Mouse (Mus musculus): ENCODE measurements around the gene Calcoco1. TPM values are rescaled to one million over a fixed set of nuclear protein-coding genes. Genes with fewer than 3 reads are reported as not detected.
"Not testable (repeated sequence)": the region's sequence is repeated elsewhere in the genome, so short reads cannot be mapped to it uniquely, and the experiment has no call there.

Calcoco1 gene
- total RNA-seq, 1 experiment, result 25.0 TPM

DNA sequence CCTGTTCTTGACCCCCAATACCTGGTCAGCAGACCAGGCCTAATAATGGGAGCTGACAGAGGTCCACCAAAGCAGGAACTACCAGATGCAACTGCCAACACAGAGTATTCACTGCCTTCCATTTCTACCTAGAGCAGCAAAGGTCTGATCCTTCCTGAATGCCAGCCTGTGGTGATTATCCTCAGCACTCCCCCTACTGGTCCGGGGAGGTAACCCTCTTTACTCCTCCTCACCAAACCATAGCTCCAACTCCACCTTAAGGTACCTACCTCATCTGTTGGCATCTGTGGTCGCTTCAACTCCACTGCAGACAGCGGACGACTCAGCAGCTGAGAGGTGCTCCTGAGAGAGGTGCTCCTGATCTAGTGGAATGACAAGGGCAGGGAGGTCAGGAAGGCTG, 56.5 kb downstream of the Calcoco1 start:
- Histone ChIP-seq H3K4me3 (ENCODE audit: insufficient read depth in 1 of 2, low read depth in 1 of 2, low read length in 2 of 2, poor library complexity in 1 of 2, severe bottlenecking in 1 of 2) (no peak overlapping the region), H3K9ac (ENCODE audit: insufficient read depth, low read depth, low read length, poor library complexity, severe bottlenecking) (no peak overlapping the region), H3K27ac (ENCODE audit: insufficient read depth, low read depth, low read length, poor library complexity, severe bottlenecking) (no peak overlapping the region), H3K4me1 (ENCODE audit: control insufficient read depth in 2 of 2, insufficient read depth in 2 of 2, low read length in 2 of 2, poor library complexity in 1 of 2) (peaks cover 0 to 7% of the 10 kb centered on the region in 2 experiments; a peak in 2 of 4 replicates), H3K9me3 (ENCODE audit: control insufficient read depth, insufficient read depth, low read depth, low read length) (no peaks in the 10 kb centered on the region), H3K36me3 (ENCODE audit: control insufficient read depth, insufficient read depth, low read length, poor library complexity, severe bottlenecking) (peaks cover 56% of the 10 kb centered on the region)
- in situ Hi-C loops (cut with MboI; ENCODE audit: low sequenced_read_pairs in 2 of 2, unreplicated experiment in 2 of 2), result no loop called here
- peak; percentile 74 for DNase-seq (ENCODE audit: low read depth, low spot score)
- TF ChIP-seq ZC3H11A (IDR thresholded peaks at IDR 0.05; ENCODE audit: borderline replicate concordance, low read depth, low read length) (no peak), MAFK (IDR thresholded peaks at IDR 0.05; ENCODE audit: insufficient read depth, low read depth, low read length) (no peak), HCFC1 (IDR thresholded peaks at IDR 0.05; ENCODE audit: borderline replicate concordance, insufficient read depth, low read length) (no peak), ZNF384 (IDR thresholded peaks at IDR 0.05; ENCODE audit: low read depth, low read length) (no peak), CHD2 (IDR thresholded peaks at IDR 0.05; ENCODE audit: low read depth, low read length) (no peak)

GRCm38 (mm10) chr15:102663825-102664224, 58.2 kb downstream of the Calcoco1 start:
- DNase-seq (ENCODE audit: low read depth, low spot score), result no peak
- TF ChIP-seq CHD2 (IDR thresholded peaks at IDR 0.05; ENCODE audit: low read depth, low read length), result no peak
- TF ChIP-seq ZNF384 (IDR thresholded peaks at IDR 0.05; ENCODE audit: low read depth, low read length), result no peak
- TF ChIP-seq HCFC1 (IDR thresholded peaks at IDR 0.05; ENCODE audit: borderline replicate concordance, insufficient read depth, low read length), result no peak
- no peak for TF ChIP-seq ZC3H11A (IDR thresholded peaks at IDR 0.05; ENCODE audit: borderline replicate concordance, low read depth, low read length)
- TF ChIP-seq MAFK (IDR thresholded peaks at IDR 0.05; ENCODE audit: insufficient read depth, low read depth, low read length), result no peak
- Histone ChIP-seq H3K9ac (ENCODE audit: insufficient read depth, low read depth, low read length, poor library complexity, severe bottlenecking) (no peak overlapping the region), H3K4me1 (ENCODE audit: control insufficient read depth in 2 of 2, insufficient read depth in 2 of 2, low read length in 2 of 2, poor library complexity in 1 of 2) (peaks cover 0 to 2% of the 10 kb centered on the region in 2 experiments; a peak in 1 of 4 replicates), H3K4me3 (ENCODE audit: insufficient read depth in 1 of 2, low read depth in 1 of 2, low read length in 2 of 2, poor library complexity in 1 of 2, severe bottlenecking in 1 of 2) (no peak overlapping the region), H3K27ac (ENCODE audit: insufficient read depth, low read depth, low read length, poor library complexity, severe bottlenecking) (no peak overlapping the region), H3K9me3 (ENCODE audit: control insufficient read depth, insufficient read depth, low read depth, low read length) (no peaks in the 10 kb centered on the region), H3K36me3 (ENCODE audit: control insufficient read depth, insufficient read depth, low read length, poor library complexity, severe bottlenecking) (peaks cover 51% of the 10 kb centered on the region)
- in situ Hi-C loops (cut with MboI; ENCODE audit: low sequenced_read_pairs in 2 of 2, unreplicated experiment in 2 of 2), result no loop called here

- H3K4me1 ChIP-seq (ENCODE audit: control insufficient read depth in 2 of 2, insufficient read depth in 2 of 2, low read length in 2 of 2, poor library complexity in 1 of 2); H3K4me3 ChIP-seq (ENCODE audit: insufficient read depth in 1 of 2, low read depth in 1 of 2, low read length in 2 of 2, poor library complexity in 1 of 2, severe bottlenecking in 1 of 2); H3K27ac ChIP-seq (ENCODE audit: insufficient read depth, low read depth, low read length, poor library complexity, severe bottlenecking); in situ Hi-C loops (cut with MboI; ENCODE audit: low sequenced_read_pairs in 2 of 2, unreplicated experiment in 2 of 2); DNase-seq (ENCODE audit: low read depth, low spot score); H3K9ac ChIP-seq (ENCODE audit: insufficient read depth, low read depth, low read length, poor library complexity, severe bottlenecking); H3K9me3 ChIP-seq (ENCODE audit: control insufficient read depth, insufficient read depth, low read depth, low read length): not testable (repeated sequence)
- H3K36me3 ChIP-seq (ENCODE audit: control insufficient read depth, insufficient read depth, low read length, poor library complexity, severe bottlenecking), result peaks cover 44% of the 10 kb centered on the region
Measured at GRCm38 (mm10) chr15:102662601-102663000, 59.4 kb downstream of the Calcoco1 start.

DNA sequence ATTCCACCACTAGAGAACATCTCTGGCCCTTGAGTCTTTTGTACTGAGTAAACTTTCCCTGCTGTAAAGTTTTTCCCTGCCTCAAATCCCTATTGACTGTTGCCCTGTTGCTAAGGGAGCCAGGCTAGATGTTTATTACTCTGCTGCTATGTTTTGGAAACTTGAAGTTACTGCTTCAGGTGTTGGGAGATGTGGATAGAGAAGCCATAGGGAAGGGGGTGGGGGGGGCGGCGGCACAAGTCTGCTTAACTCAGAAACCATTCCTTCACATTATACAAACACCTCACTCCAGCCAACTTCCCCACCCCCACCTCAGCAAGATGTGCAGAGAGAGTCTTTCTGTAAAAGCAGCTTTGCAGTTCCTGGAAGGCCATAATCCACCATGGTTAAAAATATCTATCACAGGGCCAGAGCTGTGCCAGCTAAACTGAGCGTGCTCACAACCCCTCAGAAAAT, 64.0 kb downstream of the Calcoco1 start:
- H3K9ac ChIP-seq (ENCODE audit: insufficient read depth, low read depth, low read length, poor library complexity, severe bottlenecking), result no peak overlapping the region
- peaks cover 7% of the 10 kb centered on the region for H3K36me3 ChIP-seq (ENCODE audit: control insufficient read depth, insufficient read depth, low read length, poor library complexity, severe bottlenecking)
- in situ Hi-C loops (cut with MboI; ENCODE audit: low sequenced_read_pairs in 2 of 2, unreplicated experiment in 2 of 2), result no loop called here
- no peak overlapping the region for H3K27ac ChIP-seq (ENCODE audit: insufficient read depth, low read depth, low read length, poor library complexity, severe bottlenecking)
- no peak for DNase-seq (ENCODE audit: low read depth, low spot score)
- no peaks in the 10 kb centered on the region for H3K4me1 ChIP-seq (ENCODE audit: control insufficient read depth in 2 of 2, insufficient read depth in 2 of 2, low read length in 2 of 2, poor library complexity in 1 of 2)
- TF ChIP-seq ZNF384 (IDR thresholded peaks at IDR 0.05; ENCODE audit: low read depth, low read length) (no peak), ZC3H11A (IDR thresholded peaks at IDR 0.05; ENCODE audit: borderline replicate concordance, low read depth, low read length) (no peak), HCFC1 (IDR thresholded peaks at IDR 0.05; ENCODE audit: borderline replicate concordance, insufficient read depth, low read length) (no peak), MAFK (IDR thresholded peaks at IDR 0.05; ENCODE audit: insufficient read depth, low read depth, low read length) (no peak), CHD2 (IDR thresholded peaks at IDR 0.05; ENCODE audit: low read depth, low read length) (no peak)
- H3K4me3 ChIP-seq (ENCODE audit: insufficient read depth in 1 of 2, low read depth in 1 of 2, low read length in 2 of 2, poor library complexity in 1 of 2, severe bottlenecking in 1 of 2), result no peak overlapping the region
- no peaks in the 10 kb centered on the region for H3K9me3 ChIP-seq (ENCODE audit: control insufficient read depth, insufficient read depth, low read depth, low read length)

Other genes starting within 250 kb of the Calcoco1 start
- gene Gm10337, start 218.5 kb downstream of the Calcoco1 start, total RNA-seq (2012; rRNA removed), result not detected in 2 replicates
- 18.1 and 25.4 TPM in 2 replicates for gene Map3k12, start 205.1 kb downstream of the Calcoco1 start, total RNA-seq (2012; rRNA removed)
- gene Tarbp2, start 204.0 kb downstream of the Calcoco1 start, total RNA-seq (2012; rRNA removed), result 163 and 184 TPM in 2 replicates
- 1.9 and 2.6 TPM in 2 replicates for gene Npff, start 197.2 kb downstream of the Calcoco1 start, total RNA-seq (2012; rRNA removed)
- gene Gm28047, start 97.1 kb downstream of the Calcoco1 start, total RNA-seq (2012; rRNA removed), result not detected in 2 replicates
- 9.0 and 12.4 TPM in 2 replicates for gene Atf7, start 96.7 kb downstream of the Calcoco1 start, total RNA-seq (2012; rRNA removed)
- gene Atp5g2, start 49.8 kb downstream of the Calcoco1 start, total RNA-seq (2012; rRNA removed), result 448 and 519 TPM in 2 replicates
- 0.42 and 0.94 TPM in 2 replicates for gene Hoxc13, start 198.9 kb upstream of the Calcoco1 start, total RNA-seq (2012; rRNA removed)
- 0.85 and 1.9 TPM in 2 replicates for gene Hoxc12, start 214.6 kb upstream of the Calcoco1 start, total RNA-seq (2012; rRNA removed)
- gene Hoxc11, start 232.2 kb upstream of the Calcoco1 start, total RNA-seq (2012; rRNA removed), result not detected in 2 replicates
- 0.58 TPM in 1 of 2 replicates, not detected in the other for gene Hoxc10, start 244.6 kb upstream of the Calcoco1 start, total RNA-seq (2012; rRNA removed)
- gene Hoxc5, start 245.3 kb upstream of the Calcoco1 start, total RNA-seq (2012; rRNA removed), result 0.22 TPM in 1 of 2 replicates, not detected in the other